Mouse (Mus musculus) monocyte, adult 5-6 weeks (primary cell): Measurements from ENCODE around the gene Sel1l. TPM values are rescaled to one million over a fixed set of nuclear protein-coding genes. Genes with fewer than 3 reads are reported as not detected.

Source experiments
- ATAC-seq: fragments of 153-309, 156-312 bp; replicated peaks from 2 replicates; pipeline ENCODE4 v1.8.0; 2017; ENCODE audit warnings: mild to moderate bottlenecking; ENCODE audit not compliant: low TSS enrichment, insufficient number of reproducible peaks, severe bottlenecking, poor library complexity, low FRiP score
- total RNA-seq: library from RNA; stranded (forward); fragments of 200-1000, 200-491, 200-594 nt; gene quantifications from 3 replicates; pipeline ENCODE4 v1.2.3, GENCODE M21; 2017

The Sel1l gene
- total RNA-seq, 1 experiment from 2014 or later, result 76.7 TPM

GRCm38 (mm10) chr12:91833237-91833938 is 15.6 kb downstream of the Sel1l start:
- ATAC-seq, result no peak

GRCm38 (mm10) chr12:91831410-91831809 is 17.5 kb downstream of the Sel1l start:
- no peak for ATAC-seq

- no peak for ATAC-seq
Observed at GRCm38 (mm10) chr12:91820461-91820860, 28.5 kb downstream of the Sel1l start.

GRCm38 (mm10) chr12:91818726-91819125 is 30.2 kb downstream of the Sel1l start:
- ATAC-seq, result no peak; the same call in 1 of the 2 replicates

GRCm38 (mm10) chr12:91815990-91816389 is 33.0 kb downstream of the Sel1l start:
- ATAC-seq, result 0 out of 2 replicates have a peak, but pooled peaks have one; percentile 48

GRCm38 (mm10) chr12:91815552-91815951 is 33.4 kb downstream of the Sel1l start:
- ATAC-seq, result no peak

- ATAC-seq, result no peak
Observed at GRCm38 (mm10) chr12:91808911-91809310, 40.0 kb downstream of the Sel1l start.

GRCm38 (mm10) chr12:91807761-91808160 is 41.2 kb downstream of the Sel1l start:
- no peak for ATAC-seq

GRCm38 (mm10) chr12:91807095-91807494 is 41.9 kb downstream of the Sel1l start:
- no peak for ATAC-seq

- no peak for ATAC-seq
Observed at GRCm38 (mm10) chr12:91804262-91804661, 44.7 kb downstream of the Sel1l start.

GRCm38 (mm10) chr12:91803207-91803932 is 45.6 kb downstream of the Sel1l start:
- ATAC-seq, result 0 out of 2 replicates have a peak, but pooled peaks have one; percentile 29

- no peak for ATAC-seq
Observed at GRCm38 (mm10) chr12:91802586-91803206, 46.3 kb downstream of the Sel1l start.

- no peak for ATAC-seq
Observed at GRCm38 (mm10) chr12:91800861-91801385, 48.0 kb downstream of the Sel1l start.

- 0 out of 2 replicates have a peak, but pooled peaks have one; percentile 15 for ATAC-seq
Observed at GRCm38 (mm10) chr12:91799821-91800335, 49.1 kb downstream of the Sel1l start.

- ATAC-seq, result no peak
Observed at GRCm38 (mm10) chr12:91799379-91799773, 49.6 kb downstream of the Sel1l start.

- ATAC-seq, result 0 out of 2 replicates have a peak, but pooled peaks have one; percentile 6
Observed at GRCm38 (mm10) chr12:91798720-91799378, 50.1 kb downstream of the Sel1l start.

GRCm38 (mm10) chr12:91796774-91797173 is 52.2 kb downstream of the Sel1l start:
- ATAC-seq, result no peak

GRCm38 (mm10) chr12:91793266-91793665 is 55.7 kb downstream of the Sel1l start:
- ATAC-seq, result no peak

GRCm38 (mm10) chr12:91791822-91792221 is 57.1 kb downstream of the Sel1l start:
- no peak for ATAC-seq
